In genomic region chr4:106866845-106867244, GRCm38 (mm10) we compare ENCODE assay signal across 8 mouse cellular contexts. TPM values are rescaled to one million over a fixed set of nuclear protein-coding genes. Genes with fewer than 3 reads are reported as not detected.
DNase-seq lines count a peak whose midpoint lies in the region; ATAC-seq and TF ChIP-seq lines count a peak whose summit lies in the region.

No protein-coding gene starts in this region.

- no peak overlapping the region for H3K4me3 ChIP-seq in intestine, embryonic 15.5 days (replicated peaks)
- H3K4me3 ChIP-seq in liver, postnatal 0 days (ENCODE audit: low read depth, low read length), result no peak overlapping the region

- no peaks in the 10 kb centered on the region for H3K27me3 ChIP-seq in intestine, embryonic 15.5 days (replicated peaks)
- H3K27me3 ChIP-seq in liver, postnatal 0 days (ENCODE audit: insufficient read depth, low read length), result no peaks in the 10 kb centered on the region

- no peaks in the 10 kb centered on the region for H3K36me3 ChIP-seq in intestine, embryonic 15.5 days
- no peaks in the 10 kb centered on the region for H3K36me3 ChIP-seq in liver, postnatal 0 days (replicated peaks; ENCODE audit: insufficient read depth, low read length)

- TF ChIP-seq EP300 in liver, postnatal 0 days (IDR thresholded peaks at IDR 0.05; ENCODE audit: low read depth), result no peak

- no peaks in the 10 kb centered on the region for H3K9me3 ChIP-seq in intestine, embryonic 15.5 days
- no peaks in the 10 kb centered on the region for H3K9me3 ChIP-seq in liver, postnatal 0 days (ENCODE audit: low read length)

- no peak overlapping the region for H3K9ac ChIP-seq in intestine, embryonic 15.5 days
- H3K9ac ChIP-seq in liver, postnatal 0 days (replicated peaks), result no peak overlapping the region

- peaks cover 53% of the 10 kb centered on the region for H3K4me1 ChIP-seq in intestine, embryonic 15.5 days (replicated peaks)
- H3K4me1 ChIP-seq in liver, postnatal 0 days (ENCODE audit: insufficient read depth), result peaks cover 30% of the 10 kb centered on the region

- H3K4me2 ChIP-seq in intestine, embryonic 15.5 days (replicated peaks), result no peak overlapping the region; the same call in 1 of the 2 replicates
- no peak overlapping the region for H3K4me2 ChIP-seq in liver, postnatal 0 days (ENCODE audit: low read depth, low read length)

- 8% methylated on average over 7 of the region's 7 CpGs for WGBS in intestine, embryonic 15.5 days
- WGBS in liver, postnatal 0 days (ENCODE audit: insufficient replicate concordance), result 50% methylated on average over 7 of the region's 7 CpGs

- TF ChIP-seq CTCF in liver, postnatal 0 days (IDR thresholded peaks at IDR 0.05; ENCODE audit: low read depth), result no peak

- peak overlapping the region; percentile 84 for H3K27ac ChIP-seq in intestine, embryonic 15.5 days
- H3K27ac ChIP-seq in liver, postnatal 0 days (ENCODE audit: low read depth), result no peak overlapping the region

- ATAC-seq in intestine, embryonic 15.5 days, result peak; percentile 73
- peak; percentile 57; the same call in 1 of the 2 replicates for ATAC-seq in liver, postnatal 0 days

- DNase-seq in cerebellum, postnatal 14 days, result peak; percentile 23 to 53
- no peak for DNase-seq in cerebellum, adult 11-12 months
- peak; percentile 88 for DNase-seq in ZHBTc4 (ENCODE audit: low read depth, low spot score)
- DNase-seq in forelimb bud, embryonic 11.5 days (ENCODE audit: low read depth, low spot score), result peak; percentile 67
- peak; percentile 90 for DNase-seq in liver, postnatal 0 days
- DNase-seq in skeletal muscle tissue, adult 2 months (ENCODE audit: low read depth, low spot score), result peak; percentile 22
- no peak for DNase-seq in thymus, postnatal 36 days

RNA-seq across cellular contexts. Expression of gene Ssbp3, which starts 43.7 kb away (rescaled TPM):
- polyA plus RNA-seq in intestine, embryonic 15.5 days (2015; fragmentation: Nextera tagmentation; extraction: Ambion mirVana), result 83.7 and 86.0 TPM in 2 replicates
- 22.8 and 26.8 TPM in 2 replicates for polyA plus RNA-seq in liver, postnatal 0 days (2015; fragmentation: Nextera tagmentation; extraction: Ambion mirVana)

Comparison
In these comparisons a context has a peak if more than half of its experiments do, and no peak if none do; other contexts are left out.
1. DNase-seq: peak in cerebellum, postnatal 14 days (2 of 2), ZHBTc4 (single experiment), forelimb bud, embryonic 11.5 days (single experiment), liver, postnatal 0 days (single experiment) and skeletal muscle tissue, adult 2 months (single experiment); none in cerebellum, adult 11-12 months (single experiment) and thymus, postnatal 36 days (0 of 2).